Mouse (Mus musculus) gastrocnemius, adult 8-10 months (tissue): ENCODE measurements at regions not wholly inside any gene's neighbourhood (a gene's known extent, or its start where the extent isn't known, plus 50 kb on each side); places are given as distances from the start of the nearest gene placed in this dataset.
A peak's percentile ranks its signal among the peaks of the same experiment; 100 is the strongest.

ENCODE experiments used
- DNase-seq, 2 experiments: peaks; one replicate each; pipeline ENCODE4 v3.0.0; 2022; ENCODE audit warnings: low spot score in 2 of 2

GRCm38 (mm10) chr1:90454263-90454662 is 148.5 kb upstream of the Cops8 start:
- no peak for DNase-seq

- DNase-seq: no peak
Observed at GRCm38 (mm10) chr1:90457396-90457795, 145.4 kb upstream of the Cops8 start.

DNA sequence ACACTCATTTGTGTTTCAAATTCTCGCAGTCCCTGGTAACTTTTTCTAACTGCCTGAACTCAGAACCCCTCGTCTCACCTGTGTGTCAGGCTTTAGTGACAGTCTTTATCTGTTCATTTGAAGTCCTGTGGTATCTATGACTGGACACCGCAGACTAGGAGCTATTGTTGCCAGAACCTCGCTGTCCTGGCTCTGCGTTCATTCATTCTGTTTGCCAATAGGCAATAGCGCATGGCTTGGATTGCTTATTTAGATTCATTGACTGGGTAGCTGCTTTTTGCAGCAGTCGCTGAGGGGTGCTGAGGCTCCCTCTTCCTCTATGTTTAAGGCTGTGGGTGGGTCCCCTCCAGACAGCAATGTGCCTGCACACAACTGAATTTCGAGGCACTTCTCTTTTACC is 144.6 kb upstream of the Cops8 start:
- DNase-seq: no peak

GRCm38 (mm10) chr1:90461699-90462098 is 141.1 kb upstream of the Cops8 start:
- DNase-seq: no peak

DNA sequence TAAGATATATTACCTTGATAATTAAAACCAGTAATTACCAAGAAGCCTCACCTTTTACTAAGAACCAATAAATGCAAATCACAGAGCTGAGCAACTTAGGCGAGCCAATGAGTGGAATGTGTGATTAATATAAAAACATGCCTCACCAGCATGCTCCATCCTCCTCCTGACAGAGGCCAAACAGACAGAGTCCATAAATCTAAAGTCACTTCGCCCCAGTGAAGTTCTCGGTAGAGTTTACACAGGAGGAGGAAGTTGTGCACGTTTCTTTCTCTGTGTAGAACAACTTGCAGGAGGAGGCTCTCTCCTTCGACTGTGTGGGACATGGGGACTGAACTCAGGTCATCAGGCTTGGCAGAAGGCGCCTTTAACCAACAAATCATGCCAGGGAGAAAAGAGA is 139.5 kb upstream of the Cops8 start:
- no peak for DNase-seq

DNA sequence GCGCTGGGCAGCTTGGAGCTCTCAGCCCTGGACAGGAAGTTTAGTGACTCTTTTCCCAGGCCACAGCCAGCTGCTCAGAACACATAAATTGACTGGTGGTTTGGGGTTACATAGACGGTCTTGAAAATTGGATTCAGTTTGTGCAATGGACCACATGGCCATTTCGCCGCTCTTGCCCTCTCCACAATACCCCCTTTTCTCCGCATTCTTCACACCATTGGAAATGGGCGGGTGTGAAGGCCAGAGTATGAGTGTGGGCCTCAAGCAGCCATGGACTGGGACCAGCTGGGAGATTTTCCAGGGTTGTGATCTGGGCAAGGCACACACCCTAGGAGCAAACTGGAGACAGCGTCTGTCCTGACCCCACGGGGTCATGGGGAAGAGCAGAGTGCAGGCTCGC is 135.1 kb upstream of the Cops8 start:
- peak; percentile 17 to 21 for DNase-seq

DNA sequence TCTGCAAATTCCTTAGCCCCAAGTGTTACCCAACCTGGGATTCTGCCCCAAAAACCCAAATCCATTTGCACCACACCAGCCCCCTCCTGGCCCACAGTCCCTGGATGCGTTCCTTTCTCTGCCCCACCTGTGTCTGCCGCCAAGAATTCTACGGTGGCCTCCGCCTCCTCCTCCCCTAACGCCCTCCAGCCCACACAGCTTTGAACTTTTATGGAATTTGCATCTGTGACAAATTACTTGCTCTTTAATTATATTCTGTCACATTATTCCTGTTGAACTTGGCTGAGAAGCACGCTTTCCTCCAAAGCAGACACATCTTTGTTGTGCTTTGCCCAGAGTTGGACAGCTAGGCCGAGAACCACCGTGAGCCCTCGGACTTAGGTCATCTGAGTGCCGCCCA is 131.8 kb upstream of the Cops8 start:
- DNase-seq: no peak

DNA sequence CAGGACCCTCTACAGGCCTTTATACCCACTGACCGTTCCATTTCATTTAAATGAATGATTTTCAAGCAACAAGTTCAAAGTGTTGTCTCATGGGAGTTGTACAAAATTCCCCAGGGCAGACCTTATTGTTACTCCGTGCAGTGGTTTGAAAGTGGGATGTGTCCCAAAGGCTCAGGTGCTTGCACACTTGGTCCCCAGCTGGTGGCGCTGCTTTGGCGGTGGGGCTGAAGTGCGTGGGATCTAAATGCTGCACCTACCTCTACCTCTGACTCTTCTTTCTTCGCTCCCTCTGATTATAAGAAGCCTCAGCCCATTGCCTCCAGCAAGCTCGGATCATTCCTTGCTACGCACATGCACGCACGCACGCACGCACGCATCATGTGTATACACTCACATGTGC is 131.0 kb upstream of the Cops8 start:
- no peak for DNase-seq

DNA sequence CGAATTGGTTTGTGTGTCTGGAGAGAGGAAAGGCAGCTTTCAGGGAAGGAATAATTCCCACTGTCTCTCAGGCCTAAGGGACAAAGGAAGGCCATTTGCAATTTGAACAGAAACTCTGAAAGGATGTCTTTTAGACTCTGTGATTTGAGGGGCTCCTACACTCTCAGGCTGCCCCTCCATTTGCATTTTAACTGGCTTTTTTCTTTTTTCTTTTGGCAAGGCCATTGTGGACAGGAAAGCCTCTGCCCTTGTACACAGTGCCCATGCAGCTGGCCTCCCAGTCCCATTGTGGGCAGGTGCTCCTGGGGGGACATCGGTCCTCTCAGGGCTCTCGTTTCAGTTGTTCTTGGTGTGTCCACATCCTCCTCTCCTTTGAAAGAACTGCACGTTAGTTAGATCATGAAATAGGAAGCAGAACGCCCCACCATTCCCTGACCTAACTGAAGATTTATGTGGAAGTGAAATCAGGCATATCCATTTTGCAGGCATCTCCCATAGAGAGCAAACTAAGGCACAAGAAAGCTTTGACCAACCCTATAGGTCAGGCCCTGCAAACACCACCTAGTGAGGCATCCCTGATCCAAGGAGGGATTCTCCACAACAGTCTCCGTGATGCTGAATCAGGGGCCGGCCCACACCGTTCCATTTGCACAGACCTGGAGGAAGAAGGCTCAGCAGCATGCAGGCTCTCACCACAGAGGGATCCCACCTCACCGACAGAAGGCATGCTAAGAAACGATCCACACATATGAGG is 127.5 kb upstream of the Cops8 start:
- DNase-seq: no peak

- DNase-seq: no peak
Observed at GRCm38 (mm10) chr1:90476556-90477243, 126.1 kb upstream of the Cops8 start.

GRCm38 (mm10) chr1:90478839-90479238 is 123.9 kb upstream of the Cops8 start:
- DNase-seq: no peak

DNA sequence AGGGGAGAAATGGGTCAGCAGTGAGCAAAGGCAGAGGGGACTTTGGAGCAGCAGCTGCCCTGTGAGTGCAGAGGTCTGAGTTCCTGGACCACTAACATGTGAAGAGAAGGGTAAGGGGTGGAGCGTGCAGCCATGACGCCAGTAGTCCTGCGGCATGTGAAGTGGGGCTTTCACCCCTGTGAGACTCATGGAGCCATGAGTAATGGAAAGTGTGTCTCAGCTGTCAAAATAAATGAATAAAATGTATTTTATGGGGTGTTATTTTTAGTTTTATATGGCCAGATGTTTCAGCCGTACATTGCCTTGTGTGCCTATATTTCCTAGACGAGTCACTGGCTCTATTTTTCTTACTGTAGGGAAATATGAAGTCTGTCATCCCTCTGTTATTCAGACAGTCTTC is 121.5 kb upstream of the Cops8 start:
- DNase-seq: no peak

DNA sequence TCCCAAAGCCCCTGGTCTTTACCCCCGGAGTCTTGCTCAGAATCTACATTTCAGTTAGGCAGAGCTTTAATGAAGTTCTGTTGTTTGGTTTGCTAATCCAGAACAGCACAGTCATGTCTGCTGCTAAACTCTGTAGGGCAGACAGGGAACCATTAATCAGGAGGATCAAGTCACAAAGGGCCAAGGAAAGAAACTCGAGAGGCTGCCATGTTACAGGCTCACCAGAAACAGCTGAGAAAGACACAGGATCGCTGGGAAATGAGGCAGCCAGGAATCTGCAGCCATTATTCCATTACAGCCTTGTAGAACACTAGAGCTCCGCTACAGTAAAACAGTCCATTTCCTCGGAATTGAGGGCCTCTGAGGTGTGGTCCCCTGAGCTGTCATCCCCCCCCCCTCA is 121.1 kb upstream of the Cops8 start:
- DNase-seq: no peak

- no peak for DNase-seq
Observed at GRCm38 (mm10) chr1:90486349-90486839, 116.4 kb upstream of the Cops8 start.

- no peak for DNase-seq
Observed at GRCm38 (mm10) chr1:90487886-90488285, 114.9 kb upstream of the Cops8 start.

- DNase-seq: no peak
Observed at GRCm38 (mm10) chr1:90488991-90489390, 113.8 kb upstream of the Cops8 start.

DNA sequence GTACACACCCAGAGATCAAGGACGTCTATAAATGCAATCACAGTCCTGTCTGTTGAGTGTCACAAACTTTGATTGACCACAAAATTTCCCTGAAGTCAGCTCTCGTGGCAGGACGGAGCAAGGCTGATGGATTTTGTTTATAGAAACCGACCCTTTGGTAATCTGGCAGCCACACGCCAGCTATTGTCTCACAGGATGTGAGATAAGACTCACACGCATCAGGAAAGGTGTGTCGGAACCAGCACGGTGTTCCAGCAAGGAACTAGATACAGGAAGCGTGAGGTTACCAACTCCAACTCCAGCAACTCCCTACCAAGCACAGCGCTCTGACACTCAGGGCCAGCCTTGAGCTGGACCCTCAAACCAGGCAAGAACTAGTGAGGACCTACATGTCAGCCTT is 112.4 kb upstream of the Cops8 start:
- DNase-seq: no peak

DNA sequence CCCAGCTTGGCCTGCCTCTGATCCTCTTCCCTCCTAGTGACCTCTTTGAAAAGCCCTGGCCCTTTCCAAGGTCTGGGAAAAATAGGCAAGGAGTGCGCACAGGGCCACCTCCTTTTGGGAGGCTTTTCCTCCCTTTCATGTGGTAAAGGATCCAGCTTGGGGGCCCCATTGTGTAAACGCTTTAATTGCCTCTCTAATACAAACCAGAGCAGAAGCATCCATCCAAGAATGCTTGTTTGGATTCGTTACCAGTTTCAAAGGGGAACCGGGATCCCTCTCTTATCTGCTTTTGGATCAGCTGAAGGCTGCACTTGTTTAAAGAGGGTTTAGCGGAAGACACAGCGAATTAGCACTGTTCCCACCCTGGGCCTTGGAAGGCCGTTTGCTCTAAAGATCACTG is 109.3 kb upstream of the Cops8 start:
- DNase-seq: no peak

- no peak for DNase-seq
Observed at GRCm38 (mm10) chr1:90495174-90495573, 107.6 kb upstream of the Cops8 start.

GRCm38 (mm10) chr1:90497568-90497967 is 105.2 kb upstream of the Cops8 start:
- peak; percentile 96 for DNase-seq

GRCm38 (mm10) chr1:90501373-90501772 is 101.4 kb upstream of the Cops8 start:
- DNase-seq: no peak

GRCm38 (mm10) chr1:90502371-90502770 is 100.4 kb upstream of the Cops8 start:
- no peak for DNase-seq
